Mouse (Mus musculus) bone marrow, adult 2 months (tissue): ENCODE data around the gene D430042O09Rik. TPM values are rescaled to one million over a fixed set of nuclear protein-coding genes. Genes with fewer than 3 reads are reported as not detected.

Source experiments
- H3K27ac ChIP-seq: fragments of 200-500 bp; 2 replicates; pipeline ENCODE4 v1.5.1; 2012; ENCODE audit warnings: low read depth, mild to moderate bottlenecking, control low read depth, inconsistent platforms, low read length; ENCODE audit not compliant: control insufficient read depth, poor library complexity, insufficient read depth
- H3K4me1 ChIP-seq: fragments of 200-500 bp; 2 replicates; pipeline ENCODE4 v1.6.1; 2011; ENCODE audit warnings: low read length; ENCODE audit not compliant: control insufficient read depth, insufficient read depth
- H3K4me3 ChIP-seq: fragments of 200-500 bp; replicated peaks from 2 replicates; pipeline ENCODE3; 2011; ENCODE audit warnings: mild to moderate bottlenecking, low read depth, low read length, control low read depth; ENCODE audit not compliant: control insufficient read depth
- CTCF ChIP-seq: fragments of 200-500 bp; IDR thresholded peaks from 2 replicates; pipeline ENCODE4 v1.5.1; 2011; ENCODE audit warnings: low read length, control low read depth; ENCODE audit not compliant: control insufficient read depth, insufficient read depth
- POLR2A ChIP-seq: fragments of 200-500 bp; IDR thresholded peaks from 2 replicates; pipeline ENCODE4 v1.6.1; 2011; ENCODE audit warnings: low read depth, mild to moderate bottlenecking, control low read depth, low read length, borderline replicate concordance; ENCODE audit not compliant: control insufficient read depth
- WGBS: fragments of 180-500 bp; shearing (Covaris S2); methylation state at CpG from one replicate; pipeline ENCODE4 v1.1.7; 2018; 5-methylcytosine and 5-hydroxymethylcytosine counted together
- polyA plus RNA-seq: library from polyadenylated mRNA; stranded (reverse); fragments of >200 nt; gene quantifications from 2 replicates; pipeline ENCODE4 v1.2.4, GENCODE M21; 2011; ENCODE audit warnings: low replicate concordance; ENCODE audit not compliant: missing spikeins, insufficient read depth, insufficient read length

The D430042O09Rik gene
- polyA plus RNA-seq, 1 experiment, result 9.2 TPM

DNA sequence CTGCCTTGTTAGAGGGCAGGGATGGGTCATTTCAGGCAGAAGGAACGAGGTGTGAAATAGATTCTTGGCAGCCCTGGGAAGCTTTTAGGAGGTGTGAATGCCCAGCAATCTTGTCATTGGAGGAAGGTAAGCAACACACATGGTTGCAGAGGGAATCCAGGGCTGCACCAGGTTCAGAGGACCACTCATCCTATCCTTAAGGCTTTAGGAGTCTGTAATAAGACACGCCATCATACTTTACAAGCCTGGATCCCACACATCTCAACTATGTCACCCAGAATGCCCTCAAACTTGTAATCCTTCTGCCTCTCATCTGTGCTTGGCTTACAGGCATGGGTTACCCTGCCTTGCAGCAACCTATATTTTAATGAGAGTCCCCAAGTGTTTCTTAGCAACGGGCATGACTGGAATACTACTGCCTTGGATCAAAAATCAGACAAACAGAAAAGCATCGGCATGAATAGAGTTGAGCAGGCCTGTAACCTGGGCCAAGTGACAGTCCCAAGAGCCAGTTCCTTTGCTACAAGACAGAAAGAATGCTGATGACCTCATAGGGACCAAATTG lies 178.5 kb downstream of the D430042O09Rik start:
- 75% methylated on average over 4 of the region's 4 CpGs for WGBS
- Histone ChIP-seq H3K4me1 (no peaks in the 10 kb centered on the region), H3K27ac (no peak overlapping the region), H3K4me3 (no peak overlapping the region)
- TF ChIP-seq CTCF, result no peak
- TF ChIP-seq POLR2A, result no peak

DNA sequence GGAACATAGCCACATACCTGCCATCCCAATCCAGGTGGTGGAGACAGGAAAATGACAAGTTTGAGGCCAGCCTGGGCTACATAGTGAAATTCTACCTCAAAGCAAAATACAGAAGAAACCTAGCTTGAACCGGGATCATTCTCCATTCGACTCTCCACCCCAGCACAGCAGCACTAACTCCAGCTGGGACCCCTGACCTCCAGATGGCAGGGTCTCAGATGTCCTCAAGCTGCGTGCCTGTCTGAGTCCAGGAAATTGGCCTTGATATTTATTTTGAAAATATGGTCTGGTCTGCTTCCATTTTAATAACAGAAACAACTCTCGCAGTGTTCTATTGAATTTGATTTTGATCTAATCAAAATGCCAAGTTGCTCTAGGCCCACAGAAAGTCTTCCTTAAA lies 179.4 kb downstream of the D430042O09Rik start:
- Histone ChIP-seq H3K4me1 (no peaks in the 10 kb centered on the region), H3K4me3 (no peak overlapping the region), H3K27ac (no peak overlapping the region)
- no peak for TF ChIP-seq POLR2A
- WGBS, result 78% methylated on average over 4 of the region's 4 CpGs

DNA sequence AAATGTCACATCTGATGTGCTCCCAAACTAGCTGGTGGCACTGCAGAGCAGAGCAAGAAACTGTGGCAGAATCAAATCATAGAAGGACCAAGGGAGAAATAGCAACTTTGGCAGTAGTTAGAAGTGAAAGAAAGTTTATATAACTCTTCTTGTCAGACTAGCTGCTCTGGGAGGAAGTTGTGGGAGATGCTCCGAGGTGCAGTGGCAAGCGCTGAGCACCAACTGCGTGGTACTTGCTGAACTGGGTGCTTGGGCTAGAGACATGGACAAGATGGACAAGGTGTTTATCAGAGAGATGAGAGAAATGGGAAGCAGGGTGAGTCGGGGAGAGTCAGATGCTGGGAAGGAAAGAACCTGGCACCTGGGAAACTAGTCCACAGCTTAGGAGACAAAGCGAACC lies 180.1 kb downstream of the D430042O09Rik start:
- no peak for TF ChIP-seq POLR2A
- no peak for TF ChIP-seq CTCF
- Histone ChIP-seq H3K27ac (no peak overlapping the region), H3K4me3 (no peak overlapping the region), H3K4me1 (no peaks in the 10 kb centered on the region)
- WGBS, result 28% methylated on average over 5 of the region's 5 CpGs

DNA sequence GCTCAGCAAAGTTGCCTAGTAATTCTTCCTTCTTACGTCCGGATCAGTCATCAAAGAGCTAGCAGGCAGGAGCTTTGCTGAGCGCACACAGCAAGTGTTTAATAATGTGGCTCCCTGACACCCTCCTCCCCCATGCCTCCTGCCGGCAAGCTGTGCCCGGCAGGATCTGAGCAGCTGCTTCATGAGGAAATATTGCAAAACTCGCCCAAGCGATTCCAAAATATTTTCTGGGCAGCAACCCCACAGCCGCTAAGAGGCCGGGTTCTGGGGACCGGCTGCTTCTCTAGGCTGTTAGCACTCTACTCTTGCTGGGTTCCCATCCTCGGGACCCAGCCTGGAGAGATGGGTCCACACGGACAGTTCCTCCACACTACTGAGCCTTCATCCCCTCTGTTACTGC lies 180.7 kb downstream of the D430042O09Rik start:
- Histone ChIP-seq H3K4me3 (no peak overlapping the region), H3K4me1 (no peaks in the 10 kb centered on the region), H3K27ac (no peak overlapping the region)
- TF ChIP-seq CTCF, result no peak
- TF ChIP-seq POLR2A, result no peak
- WGBS, result 59% methylated on average over 12 of the region's 12 CpGs

DNA sequence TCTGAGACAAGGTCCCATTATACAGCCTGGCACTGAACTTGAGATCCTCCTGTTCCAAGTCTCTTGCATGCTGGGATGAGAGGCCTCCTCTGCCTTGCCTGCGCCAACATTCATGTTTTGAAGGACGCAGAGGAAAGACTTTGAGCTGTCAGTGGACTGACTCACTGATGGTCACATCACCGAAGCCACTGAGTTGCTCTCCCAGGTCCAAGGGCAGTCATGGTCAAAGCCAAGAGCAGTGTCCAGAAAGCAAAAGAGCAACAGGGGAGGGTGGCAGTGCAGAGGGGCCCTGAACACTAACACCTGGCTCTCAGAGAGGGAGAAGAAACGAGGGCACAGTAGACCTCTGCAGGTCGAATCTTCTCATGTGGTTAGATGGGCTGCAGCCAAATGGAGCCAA lies 185.9 kb downstream of the D430042O09Rik start:
- 76% methylated on average over 5 of the region's 5 CpGs for WGBS
- Histone ChIP-seq H3K27ac (no peak overlapping the region), H3K4me1 (no peaks in the 10 kb centered on the region), H3K4me3 (no peak overlapping the region)
- TF ChIP-seq POLR2A, result no peak
- TF ChIP-seq CTCF, result no peak

DNA sequence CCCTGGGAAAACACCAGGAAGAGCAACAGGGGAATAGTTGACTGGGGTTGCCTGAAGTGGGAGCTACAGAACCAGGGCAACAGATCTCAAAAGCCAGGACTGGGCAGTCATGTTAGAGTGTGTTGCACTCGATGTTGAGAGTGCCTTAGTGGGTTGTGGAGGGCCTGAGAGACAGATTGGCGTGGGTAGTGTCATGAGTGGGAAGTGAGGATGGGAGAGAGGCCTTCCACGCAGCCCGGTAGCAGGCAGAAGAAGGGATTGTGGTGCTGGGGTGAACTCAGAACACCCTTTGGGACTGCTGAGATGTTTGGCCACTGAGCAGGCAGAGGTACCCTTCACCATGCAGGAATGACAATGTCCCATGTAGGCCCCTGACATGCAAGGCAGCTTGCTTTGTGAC lies 189.4 kb downstream of the D430042O09Rik start:
- 72% methylated on average over 4 of the region's 4 CpGs for WGBS
- TF ChIP-seq POLR2A (no peak), CTCF (no peak)
- H3K4me1 ChIP-seq, result no peaks in the 10 kb centered on the region

DNA sequence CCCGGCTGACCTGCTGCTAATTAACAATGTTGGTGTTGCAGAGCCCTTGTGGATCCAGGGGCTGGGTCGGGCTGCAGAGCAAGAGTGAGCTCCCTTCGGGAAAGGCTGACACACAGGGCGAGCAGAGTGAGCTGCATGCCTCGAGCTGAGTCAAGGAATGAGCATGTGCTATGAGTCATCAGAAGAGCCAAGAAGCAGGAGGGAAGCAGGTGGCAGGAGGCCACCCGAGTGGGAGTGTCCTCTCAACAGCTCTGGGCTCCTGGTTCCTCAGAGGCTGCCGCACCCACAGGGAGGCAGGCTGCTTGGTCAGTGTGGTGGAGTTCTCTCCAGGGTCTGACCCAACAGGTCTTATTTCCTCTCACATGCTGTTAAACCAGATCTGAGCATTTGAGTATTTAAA lies 191.3 kb downstream of the D430042O09Rik start:
- no peaks in the 10 kb centered on the region for H3K4me1 ChIP-seq
- WGBS, result 11% methylated on average over 7 of the region's 7 CpGs

More for the DNA sequence above, 189.4 kb downstream of the D430042O09Rik start:
- Histone ChIP-seq H3K27ac (no peak overlapping the region), H3K4me3 (no peak overlapping the region)

DNA sequence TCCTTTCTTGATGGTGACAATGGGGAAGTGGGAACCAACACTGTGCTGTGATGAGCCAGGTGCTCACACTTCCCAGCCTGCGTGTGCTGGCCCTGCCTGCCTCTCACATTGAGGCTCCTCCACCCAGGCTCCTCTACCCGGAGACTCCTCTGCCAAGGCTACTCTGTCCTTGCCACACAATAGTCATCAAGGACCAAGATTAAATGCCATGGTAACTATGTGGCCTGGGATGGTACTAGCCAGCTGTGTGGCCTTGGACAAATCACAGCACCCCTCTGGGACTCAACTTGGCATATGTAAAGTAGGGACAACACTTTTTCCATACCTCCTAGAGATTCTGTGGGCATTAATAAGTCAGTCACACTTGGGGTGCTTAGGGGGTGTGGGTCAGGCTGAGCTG lies 192.2 kb downstream of the D430042O09Rik start:
- Histone ChIP-seq H3K27ac (no peak overlapping the region), H3K4me3 (no peak overlapping the region), H3K4me1 (no peaks in the 10 kb centered on the region)
- TF ChIP-seq POLR2A (no peak), CTCF (no peak)
- WGBS, result 70% methylated on average over 2 of the region's 2 CpGs

More for the DNA sequence above, 191.3 kb downstream of the D430042O09Rik start:
- Histone ChIP-seq H3K27ac (no peak overlapping the region), H3K4me3 (no peak overlapping the region)
- TF ChIP-seq CTCF (no peak), POLR2A (no peak)
